ENCODE assay signal across 21 mouse cellular contexts in genomic region chr13:40642931-40643330, GRCm38 (mm10).
A peak's percentile ranks its signal among the peaks of the same experiment; 100 is the strongest.
DNase-seq lines count a peak whose midpoint lies in the region; ATAC-seq lines count a peak whose summit lies in the region.
"Had no signal": no experiment of that assay in that cellular context is flagged by ENCODE, and none has a peak within 500 bp of the region (broad histone marks: within the 10 kb centered on the region; RNA-seq: fewer than 3 reads in every experiment).

No protein-coding gene starts in this region.

- H3K9me3 ChIP-seq in hindbrain, embryonic 10.5 days, result no peaks in the 10 kb centered on the region
- no peaks in the 10 kb centered on the region for H3K9me3 ChIP-seq in hindbrain, embryonic 12.5 days (replicated peaks)
- H3K9me3 ChIP-seq in forebrain, embryonic 10.5 days, result no peaks in the 10 kb centered on the region
- H3K9me3 ChIP-seq: embryonic facial prominence, embryonic 12.5 days; forebrain, embryonic 12.5 days had no signal

- 58% methylated on average over 6 of the region's 6 CpGs for WGBS in hindbrain, embryonic 10.5 days
- WGBS in hindbrain, embryonic 12.5 days, result 45% methylated on average over 6 of the region's 6 CpGs
- 61% methylated on average over 6 of the region's 6 CpGs for WGBS in forebrain, embryonic 10.5 days

- H3K36me3 ChIP-seq in hindbrain, embryonic 10.5 days, result no peaks in the 10 kb centered on the region
- H3K36me3 ChIP-seq in hindbrain, embryonic 12.5 days, result no peaks in the 10 kb centered on the region
- H3K36me3 ChIP-seq in forebrain, embryonic 10.5 days (replicated peaks), result no peaks in the 10 kb centered on the region
- H3K36me3 ChIP-seq: embryonic facial prominence, embryonic 12.5 days; forebrain, embryonic 12.5 days had no signal

- peak; percentile 21 for DNase-seq in hindbrain, embryonic 10.5 days (ENCODE audit: low spot score)
- DNase-seq in embryo, embryonic 10.5 days (ENCODE audit: low spot score), result peak; percentile 39
- DNase-seq in embryo, embryonic 9.5 days (ENCODE audit: extremely low spot score), result peak; percentile 48
- peak; percentile 29 for DNase-seq in mesoderm, embryonic 11.5 days (ENCODE audit: low read depth, low spot score)
- DNase-seq in gastrocnemius, postnatal 25 days, result no peak
- DNase-seq in forebrain, embryonic 10.5 days (ENCODE audit: extremely low spot score, low spot score), result no peak
- no peak for DNase-seq in right cerebral cortex, postnatal 36 days (ENCODE audit: low spot score in 2 of 2)
- DNase-seq: adrenal gland, adult 2 months; adrenal gland, postnatal 10 days; adrenal gland, postnatal 25 days; cerebellum, adult 11 months; cerebellum, adult 18-20 months; cerebellum, adult 8-10 months; cerebellum, adult 9-11 months; cerebellum, postnatal 14 days; cerebellum, postnatal 36 days had no signal

- H3K4me2 ChIP-seq in hindbrain, embryonic 12.5 days (replicated peaks), result no peak overlapping the region
- H3K4me2 ChIP-seq: embryonic facial prominence, embryonic 12.5 days; forebrain, embryonic 12.5 days had no signal

- peaks cover 3% of the 10 kb centered on the region; the same call in 1 of the 2 replicates for H3K4me1 ChIP-seq in hindbrain, embryonic 10.5 days (replicated peaks)
- no peaks in the 10 kb centered on the region for H3K4me1 ChIP-seq in hindbrain, embryonic 12.5 days
- H3K4me1 ChIP-seq in forebrain, embryonic 10.5 days, result peaks cover 7% of the 10 kb centered on the region; the same call in 1 of the 2 replicates
- H3K4me1 ChIP-seq: embryonic facial prominence, embryonic 12.5 days had no signal

- no peak for ATAC-seq in hindbrain, embryonic 12.5 days (ENCODE audit: low FRiP score)
- ATAC-seq: forebrain, embryonic 14.5 days; forebrain, embryonic 16.5 days had no signal

- no peak overlapping the region for H3K4me3 ChIP-seq in hindbrain, embryonic 10.5 days
- no peak overlapping the region for H3K4me3 ChIP-seq in hindbrain, embryonic 12.5 days
- H3K4me3 ChIP-seq in forebrain, embryonic 10.5 days, result no peak overlapping the region
- H3K4me3 ChIP-seq: embryonic facial prominence, embryonic 12.5 days; forebrain, embryonic 12.5 days had no signal

- no peak overlapping the region for H3K27ac ChIP-seq in hindbrain, embryonic 10.5 days
- no peak overlapping the region for H3K27ac ChIP-seq in hindbrain, embryonic 12.5 days
- no peak overlapping the region for H3K27ac ChIP-seq in forebrain, embryonic 10.5 days
- H3K27ac ChIP-seq: embryonic facial prominence, embryonic 12.5 days; forebrain, embryonic 12.5 days had no signal

- H3K9ac ChIP-seq in hindbrain, embryonic 12.5 days, result no peak overlapping the region
- H3K9ac ChIP-seq: embryonic facial prominence, embryonic 12.5 days; forebrain, embryonic 12.5 days had no signal

- H3K27me3 ChIP-seq in hindbrain, embryonic 10.5 days (ENCODE audit: insufficient read depth, poor library complexity, severe bottlenecking), result no peaks in the 10 kb centered on the region
- H3K27me3 ChIP-seq in hindbrain, embryonic 12.5 days, result no peaks in the 10 kb centered on the region
- H3K27me3 ChIP-seq in forebrain, embryonic 10.5 days (ENCODE audit: poor library complexity, severe bottlenecking), result no peaks in the 10 kb centered on the region
- H3K27me3 ChIP-seq: embryonic facial prominence, embryonic 12.5 days; forebrain, embryonic 12.5 days had no signal

Comparison
In these comparisons a context has a peak if more than half of its experiments do, and no peak if none do; other contexts are left out.
1. DNase-seq: peak in hindbrain, embryonic 10.5 days (single experiment), embryo, embryonic 10.5 days (single experiment), embryo, embryonic 9.5 days (single experiment) and mesoderm, embryonic 11.5 days (single experiment); none in gastrocnemius, postnatal 25 days (single experiment), forebrain, embryonic 10.5 days (single experiment) and right cerebral cortex, postnatal 36 days (0 of 2).